12 mouse cellular contexts compared by ENCODE assay signal in genomic region chr3:88005822-88006786, GRCm38 (mm10). TPM values are rescaled to one million over a fixed set of nuclear protein-coding genes. Genes with fewer than 3 reads are reported as not detected.
DNase-seq lines count a peak whose midpoint lies in the region; TF ChIP-seq lines count a peak whose summit lies in the region.
"Had no signal": no experiment of that assay in that cellular context is flagged by ENCODE, and none has a peak within 500 bp of the region (broad histone marks: within the 10 kb centered on the region; RNA-seq: fewer than 3 reads in every experiment).

No protein-coding gene starts in this region.

- no peak overlapping the region for H3K9ac ChIP-seq in heart, adult 2 months (ENCODE audit: low read depth, low read length)
- H3K9ac ChIP-seq: midbrain, embryonic 12.5 days had no signal

- intact Hi-C loops in heart, adult 2 months (cut with DNase I) = no loop called here
- intact Hi-C loops in heart, postnatal 14 days (cut with DNase I) = loop anchor here (10.0 kb wide), 1 partner anchor 189 kb away; no protein-coding TSS in a partner anchor

- H3K79me2 ChIP-seq in heart, adult 2 months (replicated peaks; ENCODE audit: control insufficient read depth, insufficient read depth, low read length) = no peaks in the 10 kb centered on the region

- no peak overlapping the region for H3K4me3 ChIP-seq in heart, adult 2 months
- H3K4me3 ChIP-seq: forebrain, embryonic 10.5 days; midbrain, embryonic 12.5 days had no signal

- H3K27ac ChIP-seq in heart, adult 2 months = no peak overlapping the region
- H3K27ac ChIP-seq: forebrain, embryonic 10.5 days; midbrain, embryonic 12.5 days had no signal

- no peak for DNase-seq in heart, adult 2 months
- DNase-seq in heart, postnatal 14 days = no peak
- DNase-seq in retina, postnatal 1 day = peak; percentile 37
- DNase-seq in retina, embryonic 14.5 days (ENCODE audit: low spot score) = no peak
- peak; percentile 67 to 80 for DNase-seq in lung, adult 18-20 months
- peak; percentile 69 for DNase-seq in testis, postnatal 10 days (ENCODE audit: low spot score)
- DNase-seq in cerebellum, adult 8-10 months = no peak
- DNase-seq in adipocyte (ENCODE audit: low spot score) = no peak
- DNase-seq: gastrocnemius, postnatal 25 days; heart, postnatal 4 days had no signal

- WGBS in heart, adult 2 months = 64% methylated on average over 18 of the region's 18 CpGs

- TF ChIP-seq CTCF in heart, adult 2 months (IDR thresholded peaks at IDR 0.05) = peak; percentile 57

- peaks cover 2% of the 10 kb centered on the region for H3K27me3 ChIP-seq in heart, adult 2 months (ENCODE audit: control insufficient read depth, insufficient read depth, low read length)

- H3K4me1 ChIP-seq in heart, adult 2 months (ENCODE audit: control insufficient read depth, insufficient read depth, low read length) = no peaks in the 10 kb centered on the region

- TF ChIP-seq EP300 in heart, adult 2 months (IDR thresholded peaks at IDR 0.05; ENCODE audit: insufficient read depth, low read depth, low read length) = no peak

- no peak for TF ChIP-seq POLR2A in heart, adult 2 months (IDR thresholded peaks at IDR 0.05; ENCODE audit: insufficient read depth, low read depth, low read length)

- no peaks in the 10 kb centered on the region for H3K36me3 ChIP-seq in heart, adult 2 months (ENCODE audit: control insufficient read depth, insufficient read depth, low read length)
- H3K36me3 ChIP-seq: forebrain, embryonic 10.5 days; midbrain, embryonic 12.5 days had no signal

RNA-seq across cellular contexts. Expression of gene Bcan, which starts 6.1 kb away (rescaled TPM):
- total RNA-seq in heart, adult 2 months (2021) = under 1 TPM in 1 of 2 experiments, not detected in 1; 0.09 TPM
- polyA plus RNA-seq in heart, adult 2 months (2012; rRNA removed) = 0.32 and 0.55 TPM in 2 replicates
- total RNA-seq in heart, postnatal 14 days (2021) = under 1 TPM; 0.15 to 0.29 TPM
- total RNA-seq: gastrocnemius, postnatal 25 days had no signal

RNA-seq across cellular contexts. Expression of gene Hapln2, which starts 21.3 kb away (rescaled TPM):
- not detected for total RNA-seq in heart, adult 2 months (2021)
- not detected in 2 replicates for polyA plus RNA-seq in heart, adult 2 months (2012; rRNA removed)
- not detected for total RNA-seq in heart, postnatal 14 days (2021)
- total RNA-seq: gastrocnemius, postnatal 25 days; heart, postnatal 4 days had no signal
- polyA plus RNA-seq: forebrain, embryonic 10.5 days had no signal

RNA-seq across cellular contexts. Expression of gene Nes, which starts 35.2 kb away (rescaled TPM):
- total RNA-seq in heart, adult 2 months (2021) = 10 to 100 TPM; 14.7 to 22.8 TPM
- 6.2 and 10.0 TPM in 2 replicates for polyA plus RNA-seq in heart, adult 2 months (2012; rRNA removed)
- 10 to 100 TPM; 32.5 to 39.0 TPM for total RNA-seq in heart, postnatal 14 days (2021)

RNA-seq across cellular contexts. Expression of gene Gpatch4, which starts 36.8 kb away (rescaled TPM):
- total RNA-seq in heart, adult 2 months (2021) = 1 to 10 TPM; 9.5 to 9.9 TPM
- 4.3 and 8.5 TPM in 2 replicates for polyA plus RNA-seq in heart, adult 2 months (2012; rRNA removed)
- total RNA-seq in heart, postnatal 14 days (2021) = 1 to 10 TPM; 6.6 to 9.0 TPM

RNA-seq across cellular contexts. Expression of gene Naxe, which starts 52.2 kb away (rescaled TPM):
- total RNA-seq in heart, adult 2 months (2021) = 10 to 100 TPM; 70.6 to 81.9 TPM
- 86.6 and 96.7 TPM in 2 replicates for polyA plus RNA-seq in heart, adult 2 months (2012; rRNA removed)
- 10 to 100 TPM; 61.0 to 61.1 TPM for total RNA-seq in heart, postnatal 14 days (2021)

Comparison
In these comparisons a context has a peak if more than half of its experiments do, and no peak if none do; other contexts are left out.
1. DNase-seq: peak in retina, postnatal 1 day (single experiment), lung, adult 18-20 months (2 of 2) and testis, postnatal 10 days (single experiment); none in heart, adult 2 months (0 of 2), heart, postnatal 14 days (0 of 2), retina, embryonic 14.5 days (single experiment), cerebellum, adult 8-10 months (single experiment) and adipocyte (single experiment).